Mouse (Mus musculus): ENCODE data around the gene Prl3d2. TPM values are rescaled to one million over a fixed set of nuclear protein-coding genes. Genes with fewer than 3 reads are reported as not detected.
"Not testable (repeated sequence)": the region's sequence is repeated elsewhere in the genome, so short reads cannot be mapped to it uniquely, and the experiment has no call there.

Prl3d2 gene
- total RNA-seq (2021): not detected
- long read RNA-seq, experiment 1: 0 reads
- long read RNA-seq, experiment 2: 0 reads

- H3K27ac ChIP-seq; DNase-seq; intact Hi-C loops (cut with DNase I); H3K4me3 ChIP-seq: not testable (repeated sequence)
Measured at GRCm38 (mm10) chr13:27121398-27121797, at the start of gene Prl3d2. Gene Prl3d2, plus strand, starts transcription at chr13:27121698.

- H3K27ac ChIP-seq; intact Hi-C loops (cut with DNase I); DNase-seq; H3K4me3 ChIP-seq: not testable (repeated sequence)
Measured at GRCm38 (mm10) chr13:27093890-27094289, 27.6 kb upstream of the Prl3d2 start, which contains the start of gene Prl3d1. Gene Prl3d1, plus strand, starts transcription at chr13:27094190.

GRCm38 (mm10) chr13:27148264-27148663, 26.8 kb downstream of the Prl3d2 start:
- no peak overlapping the region for H3K4me3 ChIP-seq
- intact Hi-C loops (cut with DNase I): no loop called here
- no peak for DNase-seq
- TF ChIP-seq CTCF (IDR thresholded peaks at IDR 0.05): no peak
- H3K27ac ChIP-seq: no peak overlapping the region

GRCm38 (mm10) chr13:27156490-27156889, 35.0 kb downstream of the Prl3d2 start, which contains the start of gene Prl3d3:
Gene Prl3d3, plus strand, starts transcription at chr13:27156790.
- DNase-seq; H3K27ac ChIP-seq; intact Hi-C loops (cut with DNase I); H3K4me3 ChIP-seq: not testable (repeated sequence)

Other genes with a start within 250 kb of the Prl3d2 start
- not detected for gene Prl, start 64.1 kb upstream of the Prl3d2 start, total RNA-seq (2021)
- gene Prl3d1, start 27.5 kb upstream of the Prl3d2 start, total RNA-seq (2021): not detected
- gene Prl3d3, start 35.1 kb downstream of the Prl3d2 start, total RNA-seq (2021): not detected
- not detected for gene Prl3c1, start 75.0 kb downstream of the Prl3d2 start, total RNA-seq (2021)
- not detected for gene Prl3b1, start 120.1 kb downstream of the Prl3d2 start, total RNA-seq (2021)
- gene Prl3a1, start 137.7 kb downstream of the Prl3d2 start, total RNA-seq (2021): not detected
- gene Prl6a1, start 190.9 kb downstream of the Prl3d2 start, total RNA-seq (2021): not detected
- gene Prl8a2, start 224.0 kb downstream of the Prl3d2 start, total RNA-seq (2021): not detected

Measured in gastrocnemius, adult 2 months (tissue).